Mouse (Mus musculus): ENCODE measurements around the gene Vps36. TPM values are rescaled to one million over a fixed set of nuclear protein-coding genes. Genes with fewer than 3 reads are reported as not detected.

Gene Vps36
- polyA plus RNA-seq, 1 experiment from 2014 or later = 41.9 TPM

GRCm38 (mm10) chr8:22226361-22226760 is 33.8 kb downstream of the Vps36 start:
- no peaks in the 10 kb centered on the region; the same call in 1 of the 2 replicates for H3K4me1 ChIP-seq
- H3K9me3 ChIP-seq = no peaks in the 10 kb centered on the region
- no peak overlapping the region for H3K4me3 ChIP-seq (replicated peaks)
- no peaks in the 10 kb centered on the region for H3K27me3 ChIP-seq (replicated peaks)
- peak overlapping the region; percentile 95; the same call in 1 of the 2 replicates for H3K4me2 ChIP-seq
- peak overlapping the region; percentile 63 for H3K27ac ChIP-seq
- no peak overlapping the region for H3K9ac ChIP-seq
- peak; percentile 79 for ATAC-seq (ENCODE audit: insufficient read depth, low FRiP score, low read depth)
- WGBS = 48% methylated on average over 8 of the region's 8 CpGs
- H3K36me3 ChIP-seq = peaks cover 12% of the 10 kb centered on the region; the same call in 1 of the 2 replicates

DNA sequence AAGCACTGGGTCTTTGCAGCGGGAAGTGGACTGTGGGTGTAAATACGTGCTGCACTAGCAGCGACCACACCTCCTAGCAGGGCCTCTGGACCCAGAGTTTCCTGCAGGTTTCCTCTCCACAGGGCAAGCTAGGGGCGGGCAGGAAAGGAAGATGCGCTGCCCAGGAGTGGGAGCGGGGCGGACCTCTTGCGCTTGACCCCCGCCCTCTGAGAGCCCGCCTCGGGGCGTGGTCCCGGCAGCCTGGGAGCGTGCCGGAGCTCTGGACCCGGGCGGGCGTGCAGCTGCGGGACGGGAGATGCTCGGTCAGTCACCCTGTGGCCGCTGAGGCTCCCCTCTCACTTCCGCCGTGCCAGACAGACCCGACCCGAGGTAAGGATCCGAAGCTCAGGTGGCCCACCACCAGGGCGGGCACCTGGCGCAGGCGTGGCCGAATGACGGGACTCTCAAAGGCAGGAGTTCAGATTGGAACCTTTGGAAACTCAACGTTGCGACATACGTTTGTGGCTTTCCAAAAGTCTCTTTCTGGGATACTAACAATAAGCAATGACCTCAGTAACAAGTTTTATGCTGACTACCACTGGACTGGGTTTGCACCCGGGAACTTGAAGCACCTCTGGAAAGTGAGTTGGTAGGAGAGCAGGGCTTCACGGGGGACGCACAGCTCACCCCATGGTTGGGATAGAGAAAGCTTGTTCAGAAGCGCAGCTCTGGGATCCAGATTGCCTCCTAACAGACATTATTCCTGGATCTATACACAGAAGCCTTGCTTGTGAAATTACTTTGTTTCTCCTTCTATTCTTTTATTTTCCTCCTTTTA is 34.7 kb downstream of the Vps36 start, which contains the start of gene Thsd1:
Gene Thsd1, plus strand, starts transcription at position 253 of the 817 bp plus-strand sequence.
- peaks cover 10% of the 10 kb centered on the region; the same call in 1 of the 2 replicates for H3K36me3 ChIP-seq
- peak within 1 kb of the TSS; percentile 63 for H3K27ac ChIP-seq
- H3K9ac ChIP-seq = peak within 1 kb of the TSS; percentile 22; the same call in 1 of the 2 replicates
- no peaks in the 10 kb centered on the region; the same call in 1 of the 2 replicates for H3K4me1 ChIP-seq
- no peaks in the 10 kb centered on the region for H3K9me3 ChIP-seq
- ATAC-seq (ENCODE audit: insufficient read depth, low FRiP score, low read depth) = peak; percentile 86
- WGBS = under 1% methylated on average over 39 of the region's 39 CpGs
- H3K27me3 ChIP-seq (replicated peaks) = no peaks in the 10 kb centered on the region
- H3K4me3 ChIP-seq (replicated peaks) = peak within 1 kb of the TSS; percentile 55
- H3K4me2 ChIP-seq = peak within 1 kb of the TSS; percentile 95

DNA sequence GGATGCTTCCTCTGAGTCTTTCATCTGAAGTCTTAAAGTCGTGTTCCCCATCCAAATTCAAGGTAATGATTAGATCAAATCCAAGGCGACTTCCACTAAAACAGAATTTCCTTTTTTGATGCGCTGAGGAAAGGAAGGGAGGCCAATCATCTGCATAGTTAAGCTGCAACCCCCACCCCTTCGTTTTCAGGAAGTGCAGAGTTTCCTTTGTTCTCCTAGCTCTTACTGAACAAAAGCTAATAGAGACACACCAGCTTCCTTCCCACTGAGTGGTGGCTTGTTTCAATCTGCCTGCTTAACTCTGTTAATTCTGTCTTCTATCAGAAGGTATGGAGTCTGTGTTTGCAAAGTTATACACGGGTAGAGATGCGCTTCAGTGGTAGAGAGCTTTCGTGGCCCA is 36.0 kb downstream of the Vps36 start:
- H3K27ac ChIP-seq = 0 out of 2 replicates have a peak overlapping the region, but pooled peaks have one; percentile 11
- H3K4me2 ChIP-seq = peak overlapping the region; percentile 95
- peaks cover 3% of the 10 kb centered on the region; the same call in 1 of the 2 replicates for H3K36me3 ChIP-seq
- ATAC-seq (ENCODE audit: insufficient read depth, low FRiP score, low read depth) = no peak
- H3K4me1 ChIP-seq = no peaks in the 10 kb centered on the region; the same call in 1 of the 2 replicates
- no peak overlapping the region for H3K9ac ChIP-seq
- H3K27me3 ChIP-seq (replicated peaks) = no peaks in the 10 kb centered on the region
- WGBS = 48% methylated on average over 7 of the region's 7 CpGs
- no peaks in the 10 kb centered on the region for H3K9me3 ChIP-seq
- H3K4me3 ChIP-seq (replicated peaks) = 0 out of 2 replicates have a peak overlapping the region, but pooled peaks have one; percentile 55

DNA sequence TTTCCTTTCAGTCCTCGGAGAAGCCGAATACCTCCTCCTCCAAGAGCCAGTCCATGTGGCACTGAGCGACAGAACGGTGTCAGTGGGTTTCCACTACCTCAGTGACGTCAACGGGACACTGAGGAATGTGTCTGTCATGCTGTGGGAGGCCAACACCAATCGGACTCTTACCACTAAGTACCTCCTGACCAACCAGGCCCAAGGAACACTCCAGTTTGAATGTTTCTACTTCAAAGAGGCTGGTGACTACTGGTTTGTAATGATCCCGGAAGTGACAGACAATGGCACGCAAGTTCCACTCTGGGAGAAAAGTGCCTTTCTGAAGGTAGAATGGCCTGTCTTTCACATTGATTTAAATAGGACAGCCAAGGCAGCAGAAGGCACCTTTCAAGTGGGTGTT is 50.4 kb downstream of the Vps36 start:
- no peaks in the 10 kb centered on the region for H3K36me3 ChIP-seq
- no peaks in the 10 kb centered on the region for H3K27me3 ChIP-seq (replicated peaks)
- 92% methylated on average over 9 of the region's 9 CpGs for WGBS
- no peaks in the 10 kb centered on the region for H3K9me3 ChIP-seq
- H3K27ac ChIP-seq = no peak overlapping the region
- H3K4me3 ChIP-seq (replicated peaks) = no peak overlapping the region
- no peak overlapping the region for H3K9ac ChIP-seq
- no peaks in the 10 kb centered on the region for H3K4me1 ChIP-seq
- ATAC-seq (ENCODE audit: insufficient read depth, low FRiP score, low read depth) = no peak
- H3K4me2 ChIP-seq = no peak overlapping the region

DNA sequence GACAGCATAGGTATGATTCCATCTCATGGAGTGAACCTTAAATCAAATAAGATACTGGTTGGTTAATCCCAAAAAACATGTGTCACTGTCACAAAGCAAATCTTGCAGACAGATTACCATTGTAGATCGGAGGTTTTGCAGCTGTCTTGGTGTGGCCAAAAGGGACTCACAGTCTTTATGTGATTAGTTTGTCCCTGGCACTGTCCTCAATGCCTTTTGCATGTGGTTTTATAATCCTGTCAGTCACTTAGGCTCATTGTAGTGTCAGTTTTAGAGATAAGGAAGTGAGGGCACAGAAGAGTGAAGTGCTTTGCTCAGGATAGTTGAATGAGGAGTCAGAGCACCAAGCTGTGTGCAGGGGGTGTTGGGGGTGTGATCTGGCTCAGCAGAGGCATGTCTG is 53.1 kb downstream of the Vps36 start:
- ATAC-seq (ENCODE audit: insufficient read depth, low FRiP score, low read depth) = no peak
- 45% methylated on average over 1 of the region's 1 CpGs for WGBS
- H3K4me3 ChIP-seq (replicated peaks) = no peak overlapping the region

DNA sequence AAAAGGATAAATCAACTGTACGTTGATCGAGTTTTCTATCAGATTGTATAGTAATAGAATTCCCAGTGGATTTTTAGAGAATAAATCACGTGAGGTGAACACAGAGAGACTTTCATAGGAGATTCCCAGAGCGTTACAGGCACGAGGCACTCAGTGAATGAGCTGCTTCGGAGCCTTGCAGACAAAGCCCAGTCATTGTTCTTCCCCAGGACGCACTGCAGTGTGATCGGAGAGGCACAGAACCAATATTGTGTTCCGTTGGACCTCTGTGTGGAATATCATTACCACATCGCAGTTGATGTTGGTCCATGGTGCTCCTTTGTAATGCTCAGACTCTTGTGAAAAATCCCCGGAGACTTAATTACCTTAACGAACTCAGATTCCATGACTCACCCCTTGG is 55.3 kb downstream of the Vps36 start:
- Histone ChIP-seq H3K27me3 (replicated peaks) (no peaks in the 10 kb centered on the region), H3K36me3 (no peaks in the 10 kb centered on the region), H3K4me1 (no peaks in the 10 kb centered on the region), H3K4me2 (no peak overlapping the region), H3K9me3 (no peaks in the 10 kb centered on the region), H3K27ac (no peak overlapping the region), H3K4me3 (replicated peaks) (no peak overlapping the region), H3K9ac (no peak overlapping the region)
- 82% methylated on average over 12 of the region's 12 CpGs for WGBS
- ATAC-seq (ENCODE audit: insufficient read depth, low FRiP score, low read depth) = no peak

More for the DNA sequence above, 53.1 kb downstream of the Vps36 start:
- Histone ChIP-seq H3K9ac (no peak overlapping the region), H3K36me3 (no peaks in the 10 kb centered on the region), H3K9me3 (no peaks in the 10 kb centered on the region), H3K4me1 (no peaks in the 10 kb centered on the region), H3K27me3 (replicated peaks) (no peaks in the 10 kb centered on the region), H3K27ac (no peak overlapping the region), H3K4me2 (no peak overlapping the region)

DNA sequence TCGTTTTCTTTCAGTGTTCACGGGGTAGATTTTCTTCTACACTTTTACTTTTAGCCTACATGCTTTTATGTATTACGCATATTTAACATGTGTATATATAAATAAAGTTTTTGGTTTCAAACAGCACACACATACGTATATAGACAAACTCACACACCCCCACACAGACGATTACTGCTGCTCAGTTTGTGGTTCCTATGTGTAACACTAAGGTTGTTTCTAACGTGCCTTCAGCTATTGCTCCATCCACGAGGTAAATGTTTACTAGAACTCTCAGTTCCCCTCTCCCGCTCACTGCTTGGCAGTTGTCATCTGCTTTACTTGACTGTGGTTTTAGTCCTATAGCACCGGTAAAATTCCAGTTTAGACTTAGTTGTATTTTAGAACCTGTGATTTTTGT is 56.5 kb downstream of the Vps36 start:
- H3K27ac ChIP-seq = no peak overlapping the region
- H3K4me1 ChIP-seq = no peaks in the 10 kb centered on the region
- H3K4me3 ChIP-seq (replicated peaks) = no peak overlapping the region
- H3K4me2 ChIP-seq = no peak overlapping the region
- no peak for ATAC-seq (ENCODE audit: insufficient read depth, low FRiP score, low read depth)
- no peaks in the 10 kb centered on the region for H3K36me3 ChIP-seq
- no peaks in the 10 kb centered on the region for H3K9me3 ChIP-seq
- no peak overlapping the region for H3K9ac ChIP-seq
- no peaks in the 10 kb centered on the region for H3K27me3 ChIP-seq (replicated peaks)
- 66% methylated on average over 9 of the region's 9 CpGs for WGBS

- no peak overlapping the region for H3K9ac ChIP-seq
- H3K4me3 ChIP-seq (replicated peaks) = no peak overlapping the region
- H3K9me3 ChIP-seq = no peaks in the 10 kb centered on the region
- no peak overlapping the region for H3K4me2 ChIP-seq
- no peaks in the 10 kb centered on the region for H3K36me3 ChIP-seq
- no peak for ATAC-seq (ENCODE audit: insufficient read depth, low FRiP score, low read depth)
- no peak overlapping the region for H3K27ac ChIP-seq
- WGBS = 87% methylated on average over 18 of the region's 18 CpGs
- H3K4me1 ChIP-seq = 0 out of 2 replicates have a peak, but pooled peaks cover 3% of the 10 kb centered on the region
- H3K27me3 ChIP-seq (replicated peaks) = no peaks in the 10 kb centered on the region
These were observed 66.4 kb downstream of the Vps36 start for GRCm38 (mm10) chr8:22258946-22259450.

DNA sequence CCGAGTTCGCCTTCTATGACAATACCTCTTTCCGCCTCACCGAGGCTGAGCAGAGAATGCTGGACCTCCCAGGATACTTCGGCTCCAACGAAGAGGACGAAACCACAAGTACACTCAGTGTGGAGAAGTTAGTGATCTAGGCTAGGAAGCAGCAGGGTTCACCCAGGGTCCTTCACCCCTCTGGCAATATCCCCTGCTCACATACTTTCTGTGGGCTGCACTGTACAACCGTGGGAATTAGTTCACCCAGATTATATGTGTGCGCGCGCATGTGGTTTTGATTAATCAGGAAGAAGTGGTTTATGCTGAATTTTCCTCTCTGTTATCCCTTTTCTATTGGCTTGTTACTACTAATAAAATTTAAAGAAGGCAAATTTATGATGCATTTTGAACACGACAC is 66.9 kb downstream of the Vps36 start:
- ATAC-seq (ENCODE audit: insufficient read depth, low FRiP score, low read depth) = no peak
- H3K9me3 ChIP-seq = no peaks in the 10 kb centered on the region

GRCm38 (mm10) chr8:22260091-22260722 is 67.6 kb downstream of the Vps36 start:
- H3K27ac ChIP-seq = no peak overlapping the region
- no peak for ATAC-seq (ENCODE audit: insufficient read depth, low FRiP score, low read depth)
- H3K4me2 ChIP-seq = no peak overlapping the region
- H3K36me3 ChIP-seq = no peaks in the 10 kb centered on the region
- H3K9me3 ChIP-seq = no peaks in the 10 kb centered on the region
- no peaks in the 10 kb centered on the region for H3K27me3 ChIP-seq (replicated peaks)
- WGBS = 21% methylated on average over 9 of the region's 9 CpGs
- 0 out of 2 replicates have a peak, but pooled peaks cover 3% of the 10 kb centered on the region for H3K4me1 ChIP-seq
- no peak overlapping the region for H3K4me3 ChIP-seq (replicated peaks)
- no peak overlapping the region for H3K9ac ChIP-seq

More for the DNA sequence above, 66.9 kb downstream of the Vps36 start:
- WGBS = 82% methylated on average over 12 of the region's 12 CpGs
- H3K36me3 ChIP-seq = no peaks in the 10 kb centered on the region
- H3K4me2 ChIP-seq = no peak overlapping the region
- H3K4me1 ChIP-seq = 0 out of 2 replicates have a peak, but pooled peaks cover 3% of the 10 kb centered on the region
- no peaks in the 10 kb centered on the region for H3K27me3 ChIP-seq (replicated peaks)
- no peak overlapping the region for H3K9ac ChIP-seq
- no peak overlapping the region for H3K4me3 ChIP-seq (replicated peaks)
- no peak overlapping the region for H3K27ac ChIP-seq

GRCm38 (mm10) chr8:22262267-22262666 is 69.7 kb downstream of the Vps36 start:
- no peak for ATAC-seq (ENCODE audit: insufficient read depth, low FRiP score, low read depth)
- 0 out of 2 replicates have a peak, but pooled peaks cover 3% of the 10 kb centered on the region for H3K4me1 ChIP-seq
- H3K4me2 ChIP-seq = no peak overlapping the region
- no peak overlapping the region for H3K27ac ChIP-seq
- no peaks in the 10 kb centered on the region for H3K36me3 ChIP-seq
- H3K9me3 ChIP-seq = no peaks in the 10 kb centered on the region
- WGBS = 82% methylated on average over 3 of the region's 3 CpGs
- H3K4me3 ChIP-seq (replicated peaks) = no peak overlapping the region
- no peaks in the 10 kb centered on the region for H3K27me3 ChIP-seq (replicated peaks)
- no peak overlapping the region for H3K9ac ChIP-seq

- Histone ChIP-seq H3K9me3 (no peaks in the 10 kb centered on the region), H3K4me1 (0 out of 2 replicates have a peak, but pooled peaks cover 3% of the 10 kb centered on the region), H3K9ac (no peak overlapping the region), H3K27ac (no peak overlapping the region), H3K4me2 (no peak overlapping the region), H3K4me3 (replicated peaks) (no peak overlapping the region), H3K36me3 (no peaks in the 10 kb centered on the region), H3K27me3 (replicated peaks) (no peaks in the 10 kb centered on the region)
- ATAC-seq (ENCODE audit: insufficient read depth, low FRiP score, low read depth) = no peak
- 73% methylated on average over 6 of the region's 6 CpGs for WGBS
These were observed 71.7 kb downstream of the Vps36 start for GRCm38 (mm10) chr8:22264292-22264691.
